Mouse (Mus musculus): Measurements from ENCODE around the gene Cops3. TPM values are rescaled to one million over a fixed set of nuclear protein-coding genes. Genes with fewer than 3 reads are reported as not detected.
"Not testable (repeated sequence)": the region's sequence is repeated elsewhere in the genome, so short reads cannot be mapped to it uniquely, and the experiment has no call there.

Gene Cops3
- polyA plus RNA-seq, 1 experiment from 2014 or later, result 224 TPM

DNA sequence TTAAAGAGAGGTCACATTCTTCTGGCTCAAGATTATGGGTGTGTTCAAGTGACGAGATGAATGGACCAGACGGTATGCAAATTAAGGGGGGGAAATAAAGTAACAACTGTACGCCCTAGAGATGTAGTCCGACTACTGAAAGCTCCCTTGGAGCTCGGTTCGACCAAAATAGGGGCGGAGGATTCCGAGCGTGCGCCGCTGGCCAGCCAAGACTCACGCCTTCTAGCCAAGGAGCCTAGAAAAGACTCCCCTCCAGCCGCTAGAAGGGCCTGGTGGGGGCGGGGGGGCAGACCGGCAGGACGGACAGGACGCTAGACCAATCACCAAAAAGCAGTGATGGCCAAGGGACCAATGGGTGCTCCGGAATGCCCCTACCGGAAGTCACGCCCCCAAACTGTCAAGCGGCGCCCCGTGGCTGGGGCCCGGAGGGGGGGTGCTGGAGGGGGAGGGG, 605 bp downstream of the Cops3 start, which contains the start of gene Nt5m:
Gene Nt5m, plus strand, starts transcription at position 440 of the 451 bp plus-strand sequence.
- WGBS, result under 1% methylated on average over 24 of the region's 24 CpGs

DNA sequence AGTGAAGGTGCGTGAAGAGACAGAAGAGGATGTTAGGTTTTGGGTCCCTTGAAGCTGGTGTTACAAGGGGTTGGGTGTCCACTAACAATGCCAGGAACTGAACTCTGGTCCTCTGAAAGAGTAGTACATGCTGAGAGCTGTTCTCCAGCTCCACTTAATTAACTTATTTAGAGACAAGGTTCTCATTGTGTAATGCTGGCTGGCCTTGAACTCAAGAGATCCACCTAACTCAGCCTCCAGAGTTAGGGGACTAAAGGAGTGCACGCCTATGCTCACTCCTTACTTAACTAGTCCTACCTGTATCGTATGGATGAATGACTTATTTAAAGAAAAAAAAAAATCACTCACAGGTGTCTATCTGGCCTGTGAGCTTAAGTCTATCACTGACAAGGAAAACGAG, 1.2 kb downstream of the Cops3 start:
- no peak for DNase-seq (ENCODE audit: low spot score)
- peaks cover 42% of the 10 kb centered on the region for H3K36me3 ChIP-seq (replicated peaks)
- no peaks in the 10 kb centered on the region for H3K27me3 ChIP-seq (replicated peaks; ENCODE audit: low read depth, poor library complexity, severe bottlenecking)
- H3K9me3 ChIP-seq, result no peaks in the 10 kb centered on the region
- H3K4me3 ChIP-seq, result peak overlapping the region; percentile 98
- WGBS, result 63% methylated on average over 4 of the region's 4 CpGs
- H3K4me1 ChIP-seq, result peaks cover 23% of the 10 kb centered on the region
- H3K27ac ChIP-seq (replicated peaks), result 0 out of 2 replicates have a peak overlapping the region, but pooled peaks have one; percentile 10

More for the DNA sequence above, 605 bp downstream of the Cops3 start, which contains the start of gene Nt5m:
- Histone ChIP-seq H3K4me1 (peaks cover 26% of the 10 kb centered on the region), H3K9me3 (no peaks in the 10 kb centered on the region), H3K27ac (replicated peaks) (peak within 1 kb of the TSS; percentile 99), H3K36me3 (replicated peaks) (peaks cover 36% of the 10 kb centered on the region), H3K27me3 (replicated peaks; ENCODE audit: low read depth, poor library complexity, severe bottlenecking) (no peaks in the 10 kb centered on the region), H3K4me3 (peak within 1 kb of the TSS; percentile 98)
- peak; percentile 95 for DNase-seq (ENCODE audit: low spot score)

DNA sequence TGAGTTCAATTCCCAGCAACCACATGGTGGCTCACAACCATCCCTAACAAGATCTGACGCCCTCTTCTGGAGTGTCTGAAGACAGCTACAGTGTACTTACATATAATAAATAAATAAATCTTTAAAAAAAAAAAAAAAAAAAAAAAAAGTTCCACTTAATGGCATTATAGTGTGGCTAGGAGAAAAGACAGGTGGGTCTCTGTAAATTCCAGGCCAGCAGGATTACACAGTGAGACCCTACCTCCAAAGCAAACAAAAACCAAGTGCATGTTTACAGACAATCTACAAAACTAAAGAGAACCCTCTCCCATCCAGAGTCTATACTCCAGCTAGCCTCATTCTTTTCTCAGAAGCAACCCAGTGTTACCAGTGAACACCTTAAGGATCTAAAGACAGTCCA, 1.8 kb downstream of the Cops3 start:
- WGBS, result no CpG with 5 or more reads among the region's 1 CpGs
- Histone ChIP-seq H3K4me3 (0 out of 2 replicates have a peak overlapping the region, but pooled peaks have one; percentile 98), H3K36me3 (replicated peaks) (peaks cover 49% of the 10 kb centered on the region), H3K4me1 (peaks cover 18% of the 10 kb centered on the region)
- not testable (repeated sequence) for H3K27me3 ChIP-seq (replicated peaks; ENCODE audit: low read depth, poor library complexity, severe bottlenecking); DNase-seq (ENCODE audit: low spot score); H3K9me3 ChIP-seq; H3K27ac ChIP-seq (replicated peaks)

DNA sequence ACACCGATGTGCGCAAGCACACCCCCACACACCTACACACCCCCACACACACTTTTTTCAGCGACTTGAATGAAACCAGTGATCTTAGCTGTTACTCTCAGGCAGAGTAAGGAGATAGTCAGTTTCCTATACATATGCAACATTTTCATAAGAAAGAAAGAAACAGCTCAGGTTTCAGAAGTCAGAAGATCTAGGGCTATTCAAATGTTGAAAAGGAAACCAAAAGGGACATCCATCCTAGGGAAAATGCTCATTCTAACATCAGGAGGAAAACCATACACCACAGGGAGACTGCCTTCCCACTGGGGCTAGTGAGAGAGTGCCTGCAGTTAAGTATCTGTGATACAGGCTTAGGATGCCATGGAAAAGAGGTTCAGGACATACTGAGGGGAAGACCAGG, 18.0 kb downstream of the Cops3 start:
- WGBS, result 95% methylated on average over 3 of the region's 3 CpGs
- Histone ChIP-seq H3K9me3 (no peaks in the 10 kb centered on the region), H3K27me3 (replicated peaks; ENCODE audit: low read depth, poor library complexity, severe bottlenecking) (no peaks in the 10 kb centered on the region), H3K27ac (replicated peaks) (no peak overlapping the region), H3K36me3 (replicated peaks) (peaks cover 100% of the 10 kb centered on the region), H3K4me1 (no peaks in the 10 kb centered on the region), H3K4me3 (no peak overlapping the region)
- DNase-seq (ENCODE audit: low spot score), result no peak

DNA sequence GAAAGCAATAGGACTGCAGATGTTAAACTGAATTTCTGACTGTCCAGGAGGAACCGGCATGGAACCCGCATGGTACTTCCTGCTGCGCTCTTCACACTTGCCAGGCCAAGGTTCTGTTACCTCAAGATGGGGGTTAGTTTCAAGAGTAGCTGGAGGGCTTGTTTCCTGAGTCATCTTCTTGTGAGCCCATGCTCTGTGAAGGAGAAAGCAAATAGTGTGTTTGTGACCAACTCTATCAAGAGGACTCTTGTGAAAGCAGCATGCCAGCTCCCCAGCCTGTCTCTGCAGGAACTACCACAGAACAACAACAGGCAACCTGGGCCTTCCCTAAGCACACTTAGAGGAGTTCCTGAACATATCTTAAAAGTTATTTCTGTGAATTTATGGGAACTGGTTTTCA, 21.7 kb downstream of the Cops3 start:
- Histone ChIP-seq H3K27ac (replicated peaks) (no peak overlapping the region), H3K36me3 (replicated peaks) (peaks cover 76% of the 10 kb centered on the region), H3K4me3 (no peak overlapping the region), H3K4me1 (peaks cover 12% of the 10 kb centered on the region; the same call in 1 of the 2 replicates), H3K27me3 (replicated peaks; ENCODE audit: low read depth, poor library complexity, severe bottlenecking) (no peaks in the 10 kb centered on the region), H3K9me3 (no peaks in the 10 kb centered on the region)
- DNase-seq (ENCODE audit: low spot score), result no peak
- WGBS, result 94% methylated on average over 3 of the region's 3 CpGs

DNA sequence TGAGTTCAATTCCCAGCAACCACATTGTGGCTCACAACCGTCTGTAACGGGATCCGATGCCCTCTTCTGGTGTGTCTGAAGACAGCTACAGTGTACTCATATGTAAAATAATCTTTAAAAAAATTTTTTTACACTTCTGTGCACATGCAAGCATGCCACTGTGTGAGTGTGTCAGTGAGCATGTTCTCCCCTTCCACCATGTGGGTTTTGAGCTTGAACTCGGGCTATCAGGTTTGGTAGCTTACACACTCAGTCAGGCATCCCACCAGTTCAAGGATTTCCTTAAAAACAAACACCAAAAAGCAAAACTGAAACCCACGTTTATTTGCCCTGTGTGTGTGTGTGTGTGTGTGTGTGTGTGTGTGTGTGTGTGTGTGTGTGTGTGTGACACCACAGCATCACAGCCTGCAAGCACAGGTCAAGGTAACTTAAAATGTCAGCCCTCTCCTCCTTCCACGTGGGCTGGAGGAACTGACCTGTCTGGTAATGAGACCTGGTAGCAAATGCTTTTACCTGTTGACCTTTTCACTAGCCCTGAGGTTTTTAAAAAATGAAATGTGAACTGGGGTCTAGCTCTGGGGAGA, 24.1 kb downstream of the Cops3 start:
- Histone ChIP-seq H3K4me3 (no peak overlapping the region), H3K4me1 (peaks cover 24% of the 10 kb centered on the region), H3K9me3 (no peaks in the 10 kb centered on the region), H3K27ac (replicated peaks) (no peak overlapping the region), H3K27me3 (replicated peaks; ENCODE audit: low read depth, poor library complexity, severe bottlenecking) (no peaks in the 10 kb centered on the region), H3K36me3 (replicated peaks) (peaks cover 53% of the 10 kb centered on the region)
- no peak for DNase-seq (ENCODE audit: low spot score)
- WGBS, result 86% methylated on average over 6 of the region's 6 CpGs

DNA sequence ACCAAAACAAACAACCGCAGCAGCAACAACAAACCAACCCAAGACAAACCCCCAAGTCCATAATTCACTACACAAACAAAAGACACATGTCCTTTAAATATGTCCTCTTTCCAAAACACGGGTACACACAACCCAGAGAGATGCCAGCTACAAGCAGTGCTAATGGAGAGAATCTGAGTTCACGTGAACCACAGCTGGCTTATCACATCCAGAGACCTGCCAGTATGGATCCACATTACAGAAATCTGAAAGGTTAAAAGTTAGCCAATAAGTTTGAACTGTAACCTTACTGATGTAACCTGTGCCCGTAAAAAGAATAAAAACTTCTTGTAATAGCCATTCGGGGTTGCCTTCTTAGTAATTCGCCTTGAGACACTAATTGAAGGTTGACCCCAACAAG, 24.7 kb downstream of the Cops3 start:
- peaks cover 46% of the 10 kb centered on the region for H3K36me3 ChIP-seq (replicated peaks)
- WGBS, result 87% methylated on average over 6 of the region's 6 CpGs
- H3K4me3 ChIP-seq, result no peak overlapping the region
- no peak overlapping the region for H3K27ac ChIP-seq (replicated peaks)
- no peaks in the 10 kb centered on the region for H3K27me3 ChIP-seq (replicated peaks; ENCODE audit: low read depth, poor library complexity, severe bottlenecking)
- no peaks in the 10 kb centered on the region for H3K9me3 ChIP-seq
- peaks cover 26% of the 10 kb centered on the region for H3K4me1 ChIP-seq
- DNase-seq (ENCODE audit: low spot score), result no peak

DNA sequence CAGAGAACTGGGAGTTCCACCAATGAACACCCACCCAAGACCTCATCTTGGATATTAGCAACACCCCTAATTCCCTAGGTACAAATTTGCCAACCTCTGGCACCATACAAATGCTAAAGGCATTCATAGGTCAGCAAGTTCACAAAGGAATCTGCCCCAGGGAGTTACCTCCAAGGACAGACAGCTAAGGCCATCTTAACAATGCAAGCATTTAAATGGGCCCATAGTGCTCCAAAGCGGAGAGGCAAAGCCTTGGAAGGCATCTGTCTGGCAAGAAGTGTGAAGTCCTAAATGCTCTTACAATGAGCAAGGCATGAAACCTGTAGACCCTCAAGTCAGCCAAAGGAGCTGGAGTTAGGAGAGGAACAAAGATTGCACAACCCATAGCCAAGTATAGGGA, 25.3 kb downstream of the Cops3 start:
- WGBS, result 65% methylated on average over 1 of the region's 1 CpGs
- no peak overlapping the region for H3K4me3 ChIP-seq
- H3K9me3 ChIP-seq, result no peaks in the 10 kb centered on the region
- no peak for DNase-seq (ENCODE audit: low spot score)
- peaks cover 31% of the 10 kb centered on the region for H3K4me1 ChIP-seq
- no peaks in the 10 kb centered on the region for H3K27me3 ChIP-seq (replicated peaks; ENCODE audit: low read depth, poor library complexity, severe bottlenecking)
- no peak overlapping the region for H3K27ac ChIP-seq (replicated peaks)
- H3K36me3 ChIP-seq (replicated peaks), result peaks cover 40% of the 10 kb centered on the region

DNA sequence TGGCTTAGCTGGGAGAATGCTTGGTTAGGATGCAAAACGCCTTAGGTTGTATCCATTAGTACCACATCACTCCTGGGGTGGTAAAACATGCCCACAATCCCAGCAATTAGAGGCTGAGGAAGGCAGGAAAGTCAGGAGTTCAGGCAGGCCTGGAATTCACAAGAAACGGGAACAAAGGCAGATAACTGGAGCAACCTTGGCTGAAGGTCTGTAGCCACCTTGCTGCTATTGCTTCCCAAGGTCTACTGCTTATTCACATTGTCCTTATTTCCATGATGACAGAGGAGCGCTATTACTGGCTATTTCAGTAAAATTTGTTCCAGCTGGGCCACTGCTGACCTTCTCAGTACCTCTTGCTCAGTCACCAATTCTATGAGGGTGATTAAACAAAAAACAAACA, 26.4 kb downstream of the Cops3 start:
- WGBS, result 62% methylated on average over 3 of the region's 3 CpGs
- no peak overlapping the region for H3K27ac ChIP-seq (replicated peaks)
- peaks cover 30% of the 10 kb centered on the region for H3K36me3 ChIP-seq (replicated peaks)
- no peak overlapping the region for H3K4me3 ChIP-seq
- DNase-seq (ENCODE audit: low spot score), result no peak
- H3K4me1 ChIP-seq, result peaks cover 41% of the 10 kb centered on the region
- no peaks in the 10 kb centered on the region for H3K27me3 ChIP-seq (replicated peaks; ENCODE audit: low read depth, poor library complexity, severe bottlenecking)
- H3K9me3 ChIP-seq, result no peaks in the 10 kb centered on the region

DNA sequence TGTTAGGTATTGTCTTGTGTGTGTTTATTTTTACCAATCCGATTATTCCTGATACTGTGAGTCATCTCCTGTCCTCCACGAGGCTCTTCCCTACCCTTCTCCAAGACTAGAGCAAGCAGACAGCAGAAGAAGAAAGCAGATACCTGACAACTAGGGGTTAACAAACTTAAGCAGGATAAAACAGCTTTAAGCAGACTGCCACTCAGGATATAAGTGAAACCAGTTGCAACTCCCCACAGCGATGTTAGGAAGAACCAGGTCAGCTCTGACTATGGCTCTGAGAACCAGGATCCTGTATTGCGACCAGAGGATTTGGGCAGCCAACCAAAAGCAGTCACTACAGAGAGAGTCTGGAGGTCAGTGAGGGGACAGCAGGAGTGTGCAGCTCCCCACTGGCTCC, 28.4 kb downstream of the Cops3 start:
- Histone ChIP-seq H3K4me1 (peaks cover 43% of the 10 kb centered on the region), H3K27me3 (replicated peaks; ENCODE audit: low read depth, poor library complexity, severe bottlenecking) (no peaks in the 10 kb centered on the region), H3K9me3 (no peaks in the 10 kb centered on the region), H3K4me3 (peak overlapping the region; percentile 1; the same call in 1 of the 2 replicates), H3K36me3 (replicated peaks) (peaks cover 27% of the 10 kb centered on the region), H3K27ac (replicated peaks) (peak overlapping the region; percentile 12; the same call in 1 of the 2 replicates)
- no peak for DNase-seq (ENCODE audit: low spot score)
- WGBS, result 68% methylated on average over 4 of the region's 4 CpGs

DNA sequence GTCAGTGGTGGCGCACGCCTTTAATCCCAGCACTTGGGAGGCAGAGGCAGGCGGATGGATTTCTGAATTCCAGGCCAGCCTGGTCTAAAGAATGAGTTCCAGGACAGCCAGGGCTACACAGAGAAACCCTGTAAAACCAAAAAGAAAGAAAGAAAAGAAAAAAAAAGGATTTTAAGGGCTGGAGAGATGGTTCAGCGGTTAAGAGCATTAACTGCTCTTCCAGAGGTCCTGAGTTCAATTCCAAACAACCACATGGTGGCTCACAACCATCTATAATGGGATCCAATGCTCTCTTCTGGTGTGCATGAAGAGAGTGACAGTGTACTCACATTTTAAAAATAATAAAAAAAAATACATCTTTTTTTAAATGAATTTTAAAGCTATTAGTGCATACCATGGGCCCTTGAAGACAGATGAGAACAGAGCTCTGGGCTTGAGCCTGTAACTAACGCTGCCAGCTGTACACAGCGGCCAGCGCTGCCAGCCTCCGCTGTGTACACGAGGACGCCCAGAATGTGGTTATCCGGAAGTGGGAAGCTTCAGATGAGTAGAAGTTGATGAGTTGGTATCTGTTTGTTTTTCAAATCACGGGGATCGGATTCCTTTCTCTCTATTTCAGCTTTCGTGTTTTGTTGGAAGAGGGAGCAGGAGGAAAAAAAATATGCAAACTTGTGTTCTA, 29.0 kb downstream of the Cops3 start:
- 62% methylated on average over 14 of the region's 14 CpGs for WGBS
- peak overlapping the region; percentile 100 for H3K27ac ChIP-seq (replicated peaks)
- H3K4me1 ChIP-seq, result peaks cover 43% of the 10 kb centered on the region

DNA sequence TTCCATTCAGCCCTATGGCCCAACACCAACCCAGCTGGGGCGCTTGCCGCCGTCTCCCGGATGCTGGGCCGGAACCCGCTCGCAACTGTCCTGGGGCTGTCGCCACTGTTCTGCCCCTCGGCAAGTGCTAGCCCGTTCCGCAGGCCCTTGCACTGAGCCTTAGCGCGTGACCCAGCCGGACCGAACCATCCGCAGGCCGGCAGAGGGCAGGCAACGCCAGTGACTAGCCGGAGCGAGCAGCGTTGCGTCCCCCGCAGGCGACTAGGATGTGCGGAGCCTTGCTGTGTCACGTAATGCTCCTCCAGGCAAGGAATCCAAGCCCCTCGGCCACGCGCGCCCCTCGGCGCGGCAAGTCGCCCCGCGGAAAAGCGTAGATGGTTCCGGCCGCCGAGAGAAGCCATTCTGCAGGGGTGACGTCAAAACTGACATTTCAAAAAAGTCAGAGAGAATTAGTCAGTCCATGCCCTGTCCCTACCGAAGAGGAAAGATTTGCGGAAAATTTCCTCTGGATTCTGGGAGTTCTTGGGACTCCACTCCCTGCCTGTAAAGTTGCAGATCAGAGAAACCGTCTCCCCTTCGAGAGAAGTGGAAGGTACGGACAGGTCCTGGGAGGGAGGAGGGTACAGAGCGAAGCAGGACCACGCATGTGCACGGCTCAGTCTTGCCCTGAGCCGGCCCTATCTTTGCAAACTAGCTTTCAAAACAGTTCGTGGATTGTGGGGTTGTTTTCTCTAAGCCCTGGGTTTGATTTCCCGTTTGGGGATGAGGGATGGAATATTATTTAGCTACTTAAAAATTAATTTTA, 29.8 kb downstream of the Cops3 start, which contains the start of gene Flcn:
Gene Flcn, minus strand, starts transcription at position 347 of the 805 bp plus-strand sequence.
- Histone ChIP-seq H3K27me3 (replicated peaks; ENCODE audit: low read depth, poor library complexity, severe bottlenecking) (no peaks in the 10 kb centered on the region), H3K9me3 (no peaks in the 10 kb centered on the region), H3K4me3 (peak within 1 kb of the TSS; percentile 85), H3K4me1 (peaks cover 43% of the 10 kb centered on the region), H3K27ac (replicated peaks) (peak within 1 kb of the TSS; percentile 100), H3K36me3 (replicated peaks) (peaks cover 31% of the 10 kb centered on the region)
- under 1% methylated on average over 52 of the region's 52 CpGs for WGBS
- DNase-seq (ENCODE audit: low spot score), result peak; percentile 89

More for the DNA sequence above, 29.0 kb downstream of the Cops3 start:
- no peak for DNase-seq (ENCODE audit: low spot score)
- no peaks in the 10 kb centered on the region for H3K9me3 ChIP-seq
- peak overlapping the region; percentile 85 for H3K4me3 ChIP-seq
- peaks cover 27% of the 10 kb centered on the region for H3K36me3 ChIP-seq (replicated peaks)
- H3K27me3 ChIP-seq (replicated peaks; ENCODE audit: low read depth, poor library complexity, severe bottlenecking), result no peaks in the 10 kb centered on the region

All from embryonic facial prominence, embryonic 10.5 days (tissue).